Mouse (Mus musculus): ENCODE results near the gene Flvcr1. TPM values are rescaled to one million over a fixed set of nuclear protein-coding genes. Genes with fewer than 3 reads are reported as not detected.

Flvcr1 gene
- polyA plus RNA-seq, 1 experiment from 2014 or later, result 13.5 TPM

- DNase-seq (ENCODE audit: low spot score), result no peak
Measured at GRCm38 (mm10) chr1:190980470-190980869, 45.5 kb downstream of the Flvcr1 start.

GRCm38 (mm10) chr1:190979100-190979563 lies 46.8 kb downstream of the Flvcr1 start, which contains the start of gene Vash2:
Gene Vash2, minus strand, starts transcription at chr1:190979296.
- no peak for DNase-seq (ENCODE audit: low spot score)

- peak; percentile 16 for DNase-seq (ENCODE audit: low spot score)
Measured at GRCm38 (mm10) chr1:190978511-190979073, 47.4 kb downstream of the Flvcr1 start.

- DNase-seq (ENCODE audit: low spot score), result no peak
Measured at GRCm38 (mm10) chr1:190978001-190978400, 48.0 kb downstream of the Flvcr1 start.

- no peak for DNase-seq (ENCODE audit: low spot score)
Measured at GRCm38 (mm10) chr1:190976887-190977573, 48.9 kb downstream of the Flvcr1 start.

- DNase-seq (ENCODE audit: low spot score), result no peak
Measured at GRCm38 (mm10) chr1:190974833-190975232, 51.1 kb downstream of the Flvcr1 start.

- DNase-seq (ENCODE audit: low spot score), result no peak
Measured at GRCm38 (mm10) chr1:190974191-190974590, 51.8 kb downstream of the Flvcr1 start.

- DNase-seq (ENCODE audit: low spot score), result no peak
Measured at GRCm38 (mm10) chr1:190972612-190973192, 53.3 kb downstream of the Flvcr1 start.

GRCm38 (mm10) chr1:190971708-190972610 lies 54.0 kb downstream of the Flvcr1 start:
- no peak for DNase-seq (ENCODE audit: low spot score)

GRCm38 (mm10) chr1:190968010-190968409 lies 57.9 kb downstream of the Flvcr1 start:
- DNase-seq (ENCODE audit: low spot score), result no peak

GRCm38 (mm10) chr1:190964992-190965780 lies 60.8 kb downstream of the Flvcr1 start:
- no peak for DNase-seq (ENCODE audit: low spot score)

GRCm38 (mm10) chr1:190962760-190963159 lies 63.2 kb downstream of the Flvcr1 start:
- no peak for DNase-seq (ENCODE audit: low spot score)

- no peak for DNase-seq (ENCODE audit: low spot score)
Measured at GRCm38 (mm10) chr1:190958821-190959220, 67.1 kb downstream of the Flvcr1 start.

Other genes starting within 250 kb of the Flvcr1 start
- 6.8 and 7.3 TPM in 2 replicates for gene Rps6kc1, start 114.4 kb downstream of the Flvcr1 start, polyA plus RNA-seq (2015; fragmentation: Nextera tagmentation; extraction: Ambion mirVana)
- gene Angel2, start 101.0 kb downstream of the Flvcr1 start, polyA plus RNA-seq (2015; fragmentation: Nextera tagmentation; extraction: Ambion mirVana), result 59.4 and 63.9 TPM in 2 replicates
- 7.4 and 8.9 TPM in 2 replicates for gene Vash2, start 46.9 kb downstream of the Flvcr1 start, polyA plus RNA-seq (2015; fragmentation: Nextera tagmentation; extraction: Ambion mirVana)
- not detected in 2 replicates for gene Spata45, start 10.5 kb upstream of the Flvcr1 start, polyA plus RNA-seq (2015; fragmentation: Nextera tagmentation; extraction: Ambion mirVana)
- 12.0 and 14.0 TPM in 2 replicates for gene Tatdn3, start 36.8 kb upstream of the Flvcr1 start, polyA plus RNA-seq (2015; fragmentation: Nextera tagmentation; extraction: Ambion mirVana)
- gene Nsl1, start 36.9 kb upstream of the Flvcr1 start, polyA plus RNA-seq (2015; fragmentation: Nextera tagmentation; extraction: Ambion mirVana), result 20.3 and 20.4 TPM in 2 replicates
- 3.2 and 3.6 TPM in 2 replicates for gene Batf3, start 71.7 kb upstream of the Flvcr1 start, polyA plus RNA-seq (2015; fragmentation: Nextera tagmentation; extraction: Ambion mirVana)
- gene Fam71a, start 138.7 kb upstream of the Flvcr1 start, polyA plus RNA-seq (2015; fragmentation: Nextera tagmentation; extraction: Ambion mirVana), result not detected in 2 replicates
- 1.4 and 2.1 TPM in 2 replicates for gene Atf3, start 191.9 kb upstream of the Flvcr1 start, polyA plus RNA-seq (2015; fragmentation: Nextera tagmentation; extraction: Ambion mirVana)